Mouse (Mus musculus): ENCODE measurements around the gene Snx9.
A peak's percentile ranks its signal among the peaks of the same experiment; 100 is the strongest.

Gene Snx9

DNA sequence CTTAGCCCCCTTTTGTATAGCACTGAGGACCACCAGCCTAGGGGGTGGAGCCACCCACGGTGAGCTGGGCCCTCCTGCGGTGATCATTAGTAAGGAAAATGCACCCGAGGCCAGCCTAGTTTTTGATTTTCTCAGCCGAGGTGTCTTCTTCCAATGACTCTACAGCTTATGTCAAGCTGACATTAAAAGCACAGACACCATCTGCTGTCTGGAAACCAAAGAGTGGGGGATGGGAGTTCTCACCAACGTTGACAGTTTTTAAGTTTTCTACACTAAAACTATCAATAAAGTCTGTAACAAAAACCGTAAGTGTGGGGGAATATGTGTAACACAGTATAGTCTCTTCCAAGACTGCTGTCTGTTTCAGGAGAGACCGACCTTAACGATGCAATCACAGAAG is 83.1 kb downstream of the Snx9 start:
- DNase-seq (ENCODE audit: low read depth, low spot score) = no peak

- no peak for DNase-seq (ENCODE audit: low read depth, low spot score)
Measured at GRCm38 (mm10) chr17:5926710-5927109, 85.6 kb downstream of the Snx9 start.

DNA sequence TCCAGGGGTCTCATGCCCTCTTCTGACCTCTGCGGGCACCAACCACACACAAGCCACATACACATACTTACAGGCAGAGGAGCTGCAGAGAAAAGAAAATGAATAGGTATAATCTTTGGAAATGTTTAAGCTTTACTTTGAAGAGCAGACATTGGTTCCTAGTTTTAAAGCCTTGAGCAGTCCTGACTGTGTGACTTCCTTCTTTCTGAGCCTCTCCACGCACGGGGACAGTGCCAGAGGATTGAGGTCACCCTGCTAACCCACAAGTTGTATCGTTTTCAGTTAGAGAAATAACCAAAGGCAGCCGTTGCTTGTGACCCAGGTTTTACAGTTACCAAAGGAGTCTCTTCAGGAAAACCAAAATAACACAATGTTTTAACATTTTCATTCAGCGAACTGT is 87.9 kb downstream of the Snx9 start:
- DNase-seq (ENCODE audit: low read depth, low spot score) = no peak

DNA sequence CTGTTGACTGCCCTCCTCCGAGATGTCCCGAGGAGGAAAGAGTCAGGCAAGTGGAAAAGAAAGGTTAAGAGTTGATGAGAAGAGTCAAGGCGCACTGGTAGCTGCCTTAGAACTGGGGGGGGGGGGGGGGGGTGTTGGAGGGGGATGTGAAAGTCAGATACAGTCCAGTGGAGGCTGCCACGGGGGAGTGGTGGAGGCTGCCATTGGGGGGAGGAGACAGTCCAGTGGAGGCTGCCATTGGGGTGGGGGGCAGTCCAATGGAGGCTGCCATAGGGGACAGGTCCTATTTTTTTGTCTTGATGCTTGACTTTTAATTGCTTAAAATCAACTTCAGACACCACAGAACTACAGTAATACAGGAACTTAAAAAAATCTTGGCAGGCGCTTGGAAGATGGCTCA is 91.0 kb downstream of the Snx9 start:
- no peak for DNase-seq (ENCODE audit: low read depth, low spot score)

DNA sequence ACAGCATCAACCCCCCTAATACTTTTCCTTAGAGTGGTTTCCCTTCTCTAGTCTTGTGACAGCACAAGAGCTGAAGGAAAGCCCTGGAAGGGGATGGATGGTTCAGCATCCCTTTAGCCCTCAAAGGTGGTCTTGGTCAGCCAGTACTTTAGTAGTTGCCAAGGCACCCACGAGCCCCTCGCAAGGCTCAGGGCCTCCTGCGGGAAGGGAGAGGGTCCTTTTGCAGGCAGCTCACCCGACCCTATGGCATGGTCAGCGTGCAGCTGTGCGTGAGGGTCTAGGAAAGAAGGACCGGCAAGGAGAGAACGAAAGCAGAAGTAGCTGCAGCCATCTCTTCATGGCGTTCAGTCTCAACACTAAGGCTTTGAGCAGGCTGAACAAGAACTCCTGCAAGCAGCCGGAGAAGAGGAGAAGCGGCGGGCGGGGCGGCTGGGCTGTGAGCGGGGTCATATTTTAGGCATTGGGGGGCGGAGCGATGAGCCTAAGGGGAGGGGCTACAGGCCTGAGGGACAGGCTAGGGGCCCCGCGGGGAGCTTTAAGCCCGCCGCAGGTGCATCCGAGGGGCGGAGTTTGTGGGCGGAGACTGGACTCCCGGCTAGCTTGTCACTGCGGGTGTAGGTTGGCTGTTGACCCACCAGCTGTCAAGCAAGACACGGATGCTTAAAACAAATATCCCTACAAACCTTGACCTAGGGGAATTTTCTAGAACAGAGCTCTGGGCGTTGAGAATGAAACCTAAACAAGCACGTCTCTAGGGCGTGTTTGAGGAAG is 93.6 kb downstream of the Snx9 start:
- DNase-seq (ENCODE audit: low read depth, low spot score) = peak; percentile 99

- no peak for DNase-seq (ENCODE audit: low read depth, low spot score)
Measured at GRCm38 (mm10) chr17:5935680-5936079, 94.6 kb downstream of the Snx9 start.

GRCm38 (mm10) chr17:5936276-5936675 is 95.1 kb downstream of the Snx9 start:
- no peak for DNase-seq (ENCODE audit: low read depth, low spot score)

GRCm38 (mm10) chr17:5937441-5937840 is 96.3 kb downstream of the Snx9 start:
- DNase-seq (ENCODE audit: low read depth, low spot score) = no peak

- no peak for DNase-seq (ENCODE audit: low read depth, low spot score)
Measured at GRCm38 (mm10) chr17:5939871-5940270, 98.7 kb downstream of the Snx9 start.

DNA sequence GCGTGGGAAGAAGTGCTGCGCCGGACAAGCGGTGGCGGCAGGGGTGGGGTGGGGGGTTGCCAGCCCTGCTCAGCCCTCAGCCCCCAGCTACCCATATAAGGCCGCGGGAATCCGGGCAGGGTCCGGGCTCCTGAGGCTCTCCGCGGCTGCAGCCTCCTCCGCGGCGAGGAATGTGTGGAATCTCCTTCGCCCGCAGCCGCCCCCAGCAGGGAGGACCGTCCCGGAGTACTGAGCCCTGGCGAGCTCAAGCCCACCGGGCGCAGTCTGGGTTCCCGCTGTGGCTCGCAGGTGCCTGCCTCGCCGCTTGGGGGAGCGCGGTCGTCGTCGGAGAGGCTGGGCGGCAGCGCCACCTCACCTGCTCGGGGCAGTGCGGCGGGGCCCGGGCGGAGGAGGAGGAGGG is 99.7 kb downstream of the Snx9 start:
- peak; percentile 83 for DNase-seq (ENCODE audit: low read depth, low spot score)

DNA sequence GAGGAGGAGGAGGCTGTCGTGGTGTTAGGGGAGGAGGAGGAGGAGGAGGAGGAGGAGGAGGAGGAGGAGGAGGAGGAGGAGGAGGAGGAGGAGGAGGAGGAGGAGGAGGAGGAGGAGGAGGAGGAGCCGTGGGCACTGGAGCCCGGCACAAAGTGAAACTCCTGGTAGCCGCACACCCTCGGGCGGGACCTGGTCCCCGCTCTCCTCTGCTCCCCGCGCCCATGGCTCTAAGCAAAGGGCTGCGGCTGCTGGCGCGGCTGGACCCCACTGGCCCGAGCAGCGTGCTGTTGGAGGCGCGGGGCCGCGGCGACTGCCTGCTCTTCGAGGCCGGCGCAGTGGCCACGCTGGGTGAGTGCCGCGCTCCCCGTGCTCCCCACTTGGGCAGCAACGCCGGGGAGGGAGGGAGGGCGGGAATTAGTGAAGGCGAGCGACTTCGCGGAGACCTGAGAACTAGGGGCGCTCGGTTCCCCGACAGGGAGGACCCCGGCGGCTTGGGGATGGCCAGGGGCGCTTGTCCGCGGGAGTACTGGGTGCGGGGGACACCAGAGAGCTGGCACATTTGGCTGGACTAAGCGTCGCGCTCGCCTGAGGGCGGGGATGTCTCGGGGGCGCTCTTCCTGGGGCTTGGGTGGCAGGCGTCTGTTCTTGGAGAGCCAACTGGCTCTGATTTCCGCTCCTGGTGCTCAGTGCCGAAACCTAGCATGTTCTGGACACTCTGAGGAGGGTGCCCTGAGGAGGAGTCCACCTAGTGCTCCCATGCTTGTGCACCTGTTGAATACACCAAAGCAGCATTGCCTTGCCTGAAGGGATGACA is 100.3 kb downstream of the Snx9 start, which contains the start of gene Synj2:
Synj2 (plus strand) TSS at position 51 of the 814 bp plus-strand sequence.
- peak; percentile 66 for DNase-seq (ENCODE audit: low read depth, low spot score)

GRCm38 (mm10) chr17:5942156-5942555 is 101.0 kb downstream of the Snx9 start:
- no peak for DNase-seq (ENCODE audit: low read depth, low spot score)

- DNase-seq (ENCODE audit: low read depth, low spot score) = no peak
Measured at GRCm38 (mm10) chr17:5943053-5943452, 101.9 kb downstream of the Snx9 start.

GRCm38 (mm10) chr17:5947039-5947438 is 105.9 kb downstream of the Snx9 start:
- no peak for DNase-seq (ENCODE audit: low read depth, low spot score)

- DNase-seq (ENCODE audit: low read depth, low spot score) = no peak
Measured at GRCm38 (mm10) chr17:5952455-5952854, 111.3 kb downstream of the Snx9 start.

DNA sequence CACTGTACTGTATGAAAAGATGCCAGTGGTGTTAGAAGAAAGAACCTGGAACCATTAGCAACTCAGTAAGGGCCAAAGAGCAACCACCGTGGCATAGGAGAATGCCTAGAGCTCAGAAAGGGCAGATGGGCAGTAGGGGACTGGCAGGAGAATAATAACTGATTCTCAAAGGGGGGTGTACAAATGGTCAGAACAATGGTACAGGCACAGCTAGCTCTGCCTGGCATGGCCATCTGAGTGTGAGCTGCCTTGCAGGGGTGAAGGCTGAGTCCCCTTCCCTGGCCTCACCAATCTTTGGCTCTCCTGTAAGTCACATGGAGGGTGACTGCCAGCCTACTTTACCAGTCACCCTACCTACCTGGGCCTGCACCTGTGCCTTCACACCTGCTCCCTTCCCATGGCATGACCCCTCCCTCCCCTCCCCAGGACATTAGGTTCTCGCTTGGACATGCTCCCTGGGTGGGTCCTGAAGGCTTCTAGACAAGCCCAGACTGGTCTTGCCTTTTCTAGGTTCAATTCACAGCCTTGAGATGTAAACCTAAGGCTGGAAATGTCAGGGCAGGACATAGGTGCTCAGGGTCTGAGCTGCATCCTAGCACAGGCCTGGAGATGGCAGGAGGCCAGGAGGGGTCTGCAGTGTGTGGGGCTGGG is 115.3 kb downstream of the Snx9 start:
- DNase-seq (ENCODE audit: low read depth, low spot score) = no peak

DNA sequence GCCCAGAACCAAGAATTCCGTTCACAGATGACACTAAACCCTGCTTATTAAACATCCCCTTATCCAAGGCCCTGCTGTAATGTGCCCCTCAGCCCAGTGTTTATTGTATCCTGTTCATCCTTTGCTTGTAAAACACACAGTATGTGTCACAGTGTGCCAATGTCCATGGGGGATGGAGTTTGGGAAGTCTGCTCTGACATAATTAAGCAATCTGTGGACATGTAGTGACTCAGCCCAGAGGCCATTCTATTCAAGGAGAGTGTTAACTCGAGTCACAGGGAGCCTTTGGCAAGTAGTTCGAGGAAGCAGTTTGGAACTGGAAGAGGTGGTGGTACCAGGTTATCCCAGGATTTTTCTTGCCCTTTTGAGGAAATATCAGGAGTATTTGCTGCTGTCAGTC is 116.0 kb downstream of the Snx9 start:
- DNase-seq (ENCODE audit: low read depth, low spot score) = no peak

- DNase-seq (ENCODE audit: low read depth, low spot score) = no peak
Measured at GRCm38 (mm10) chr17:5958229-5958628, 117.1 kb downstream of the Snx9 start.

DNA sequence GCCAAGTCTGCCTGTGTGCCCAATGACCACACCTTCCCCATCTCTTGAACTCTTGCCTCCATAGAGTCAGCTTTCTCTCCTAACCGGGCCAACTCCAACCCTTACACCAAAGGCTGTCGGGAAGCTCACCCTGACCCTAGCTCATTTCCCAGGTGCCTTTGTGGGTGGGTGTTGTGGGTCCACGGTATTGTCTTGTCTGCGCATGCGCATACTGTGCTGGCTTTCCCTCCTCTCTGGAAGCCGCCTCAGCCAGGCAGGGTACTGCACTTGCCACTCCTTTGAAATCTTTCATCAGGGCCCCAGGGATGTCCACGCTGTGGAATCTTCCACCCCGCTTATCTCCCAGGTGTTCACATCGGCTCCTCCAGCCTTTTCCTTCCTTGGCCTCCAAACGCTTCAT is 117.5 kb downstream of the Snx9 start:
- DNase-seq (ENCODE audit: low read depth, low spot score) = no peak

DNA sequence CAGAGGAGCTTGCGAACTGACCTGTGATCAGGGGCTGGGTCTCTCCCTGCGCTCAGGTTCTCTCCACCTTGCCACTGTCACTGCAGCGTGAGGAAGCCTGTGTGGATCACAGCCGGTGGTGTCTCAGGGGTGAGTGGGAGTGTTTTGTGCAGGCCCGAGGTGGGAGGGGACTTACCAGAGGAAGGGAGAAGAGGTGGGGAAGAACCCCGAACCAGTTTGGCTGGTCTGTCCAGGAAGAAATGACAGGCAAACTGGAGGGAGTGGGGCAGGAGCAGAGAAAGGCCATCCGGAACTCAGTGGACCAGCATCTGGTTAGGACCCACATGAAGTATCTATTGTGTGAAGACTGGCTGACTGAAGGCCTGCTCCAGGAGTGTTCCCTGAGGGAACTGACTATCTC is 118.0 kb downstream of the Snx9 start:
- no peak for DNase-seq (ENCODE audit: low read depth, low spot score)

GRCm38 (mm10) chr17:5959802-5960201 is 118.7 kb downstream of the Snx9 start:
- DNase-seq (ENCODE audit: low read depth, low spot score) = no peak

DNA sequence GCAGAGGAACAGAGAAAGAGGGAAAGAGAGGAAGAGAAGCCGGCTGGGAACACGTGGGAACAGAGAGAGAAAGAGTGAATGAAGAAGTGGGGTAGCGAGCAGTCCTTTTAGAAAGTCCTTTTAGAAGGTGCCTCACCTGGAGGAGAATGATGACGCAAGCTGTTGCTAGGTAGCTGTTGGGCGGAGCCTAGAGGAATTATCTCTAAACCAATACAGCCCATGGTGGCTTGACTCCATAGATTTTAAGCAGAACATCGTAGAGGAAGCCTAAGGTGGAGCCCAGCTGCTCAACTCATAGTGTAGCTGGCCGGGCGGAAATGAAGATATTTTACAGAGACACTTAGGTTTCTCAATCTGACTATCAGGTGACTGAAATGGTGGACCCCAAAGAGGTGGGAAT is 122.6 kb downstream of the Snx9 start:
- no peak for DNase-seq (ENCODE audit: low read depth, low spot score)

Measured in A20 (cell line).